8 mouse cellular contexts compared by ENCODE assay signal in the genomic region with DNA sequence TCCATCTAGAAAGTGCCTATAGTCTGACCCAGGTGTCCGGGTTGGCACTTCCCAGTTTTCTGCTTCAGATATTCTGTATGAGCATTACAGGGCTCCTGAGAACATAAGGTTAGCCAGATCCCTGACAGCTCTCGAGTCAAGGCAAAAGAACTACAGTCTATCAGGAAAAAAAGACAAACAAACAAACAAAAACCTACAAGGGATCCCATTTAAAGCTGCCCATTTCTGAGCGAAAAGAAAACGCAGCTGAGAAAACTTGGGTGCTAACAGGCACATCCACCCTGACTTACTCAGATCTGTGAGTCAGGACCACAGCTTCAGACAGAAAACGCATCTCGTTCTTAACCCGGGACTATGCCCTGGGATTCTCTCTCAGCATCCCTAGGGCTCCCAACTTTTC. TPM values are rescaled to one million over a fixed set of nuclear protein-coding genes. Genes with fewer than 3 reads are reported as not detected.
DNase-seq lines count a peak whose midpoint lies in the region; ATAC-seq and TF ChIP-seq lines count a peak whose summit lies in the region.

No protein-coding gene starts in this region.

- H3K4me3 ChIP-seq in heart, embryonic 16.5 days (ENCODE audit: low read length) = peak overlapping the region; percentile 60
- peak overlapping the region; percentile 97 for H3K4me3 ChIP-seq in cortical plate, adult 2 months (ENCODE audit: insufficient read depth, low read length)
- peak overlapping the region; percentile 66 for H3K4me3 ChIP-seq in hindbrain, embryonic 14.5 days (replicated peaks; ENCODE audit: low read length)
- H3K4me3 ChIP-seq in midbrain, embryonic 13.5 days (replicated peaks) = peak overlapping the region; percentile 64

- H3K27ac ChIP-seq in heart, embryonic 16.5 days (ENCODE audit: low read length) = no peak overlapping the region
- H3K27ac ChIP-seq in cortical plate, adult 2 months (ENCODE audit: insufficient read depth, low read length) = peak overlapping the region; percentile 81
- peak overlapping the region; percentile 2; the same call in 1 of the 2 replicates for H3K27ac ChIP-seq in hindbrain, embryonic 14.5 days
- no peak overlapping the region for H3K27ac ChIP-seq in midbrain, embryonic 13.5 days

- TF ChIP-seq POLR2A in cortical plate, adult 2 months (IDR thresholded peaks at IDR 0.05; ENCODE audit: extremely low read depth, insufficient read depth, low read length) = no peak

- H3K4me1 ChIP-seq in heart, embryonic 16.5 days (ENCODE audit: control insufficient read depth, insufficient read depth, low read length) = peaks cover 3% of the 10 kb centered on the region; the same call in 1 of the 2 replicates
- H3K4me1 ChIP-seq in cortical plate, adult 2 months (ENCODE audit: control insufficient read depth, insufficient read depth, low read length) = no peaks in the 10 kb centered on the region
- peaks cover 12% of the 10 kb centered on the region for H3K4me1 ChIP-seq in hindbrain, embryonic 14.5 days (replicated peaks; ENCODE audit: control insufficient read depth, insufficient read depth, low read length)
- H3K4me1 ChIP-seq in midbrain, embryonic 13.5 days (replicated peaks) = peaks cover 14% of the 10 kb centered on the region

- H3K4me2 ChIP-seq in heart, embryonic 16.5 days (ENCODE audit: low read depth, low read length) = peak overlapping the region; percentile 92
- H3K4me2 ChIP-seq in hindbrain, embryonic 14.5 days (replicated peaks) = peak overlapping the region; percentile 86
- H3K4me2 ChIP-seq in midbrain, embryonic 13.5 days (replicated peaks) = peak overlapping the region; percentile 87

- no peak for ATAC-seq in heart, embryonic 16.5 days (replicated peaks; ENCODE audit: extremely low read depth, insufficient read depth, low FRiP score)
- ATAC-seq in hindbrain, embryonic 14.5 days (ENCODE audit: low FRiP score) = no peak
- ATAC-seq in midbrain, embryonic 13.5 days = no peak

- H3K36me3 ChIP-seq in heart, embryonic 16.5 days (ENCODE audit: control insufficient read depth, insufficient read depth) = no peaks in the 10 kb centered on the region
- H3K36me3 ChIP-seq in hindbrain, embryonic 14.5 days (replicated peaks; ENCODE audit: control insufficient read depth, insufficient read depth) = no peaks in the 10 kb centered on the region
- H3K36me3 ChIP-seq in midbrain, embryonic 13.5 days = no peaks in the 10 kb centered on the region

- 11% methylated on average over 7 of the region's 7 CpGs for WGBS in heart, embryonic 16.5 days
- 6% methylated on average over 7 of the region's 7 CpGs for WGBS in hindbrain, embryonic 14.5 days
- 8% methylated on average over 7 of the region's 7 CpGs for WGBS in midbrain, embryonic 13.5 days

- no peak for TF ChIP-seq CTCF in cortical plate, adult 2 months (IDR thresholded peaks at IDR 0.05; ENCODE audit: extremely low read depth, insufficient read depth, low read length)

- no peak overlapping the region; the same call in 1 of the 2 replicates for H3K9ac ChIP-seq in heart, embryonic 16.5 days (ENCODE audit: low read length)
- peak overlapping the region; percentile 64 for H3K9ac ChIP-seq in hindbrain, embryonic 14.5 days
- peak overlapping the region; percentile 70; the same call in 1 of the 2 replicates for H3K9ac ChIP-seq in midbrain, embryonic 13.5 days (replicated peaks)

- H3K27me3 ChIP-seq in heart, embryonic 16.5 days (ENCODE audit: control insufficient read depth, insufficient read depth, low read length) = peaks cover 18% of the 10 kb centered on the region
- no peaks in the 10 kb centered on the region for H3K27me3 ChIP-seq in hindbrain, embryonic 14.5 days (ENCODE audit: control insufficient read depth, insufficient read depth, low read length)
- no peaks in the 10 kb centered on the region; the same call in 1 of the 2 replicates for H3K27me3 ChIP-seq in midbrain, embryonic 13.5 days

- no peaks in the 10 kb centered on the region for H3K9me3 ChIP-seq in heart, embryonic 16.5 days (replicated peaks; ENCODE audit: control insufficient read depth, low read length)
- no peaks in the 10 kb centered on the region for H3K9me3 ChIP-seq in hindbrain, embryonic 14.5 days (ENCODE audit: control insufficient read depth, low read length)
- no peaks in the 10 kb centered on the region for H3K9me3 ChIP-seq in midbrain, embryonic 13.5 days

- no peak for DNase-seq in heart, adult 11 months
- DNase-seq in hindbrain, embryonic 14.5 days (ENCODE audit: low spot score) = peak; percentile 24
- no peak for DNase-seq in right cerebral cortex, postnatal 4 days
- no peak for DNase-seq in layer of hippocampus, adult 9-10 months (ENCODE audit: low spot score)
- no peak for DNase-seq in kidney, postnatal 10 days

RNA-seq across cellular contexts. Expression of a gene that starts 9.5 kb away (rescaled TPM):
- 0.20 and 0.31 TPM in 2 replicates for polyA plus RNA-seq in heart, embryonic 16.5 days (2015; fragmentation: Nextera tagmentation; extraction: Ambion mirVana)
- 12.2 and 16.6 TPM in 2 replicates for polyA plus RNA-seq in cortical plate, adult 2 months (2012; rRNA removed)
- 4.6 and 5.2 TPM in 2 replicates for polyA plus RNA-seq in hindbrain, embryonic 14.5 days (2014; fragmentation: Nextera tagmentation; extraction: Ambion mirVana)
- polyA plus RNA-seq in midbrain, embryonic 13.5 days (2015; fragmentation: Nextera tagmentation; extraction: Ambion mirVana) = 1.8 and 1.9 TPM in 2 replicates

Comparison
In these comparisons a context has a peak if more than half of its experiments do, and no peak if none do; other contexts are left out.
1. H3K27ac ChIP-seq: peak in cortical plate, adult 2 months (single experiment) and hindbrain, embryonic 14.5 days (single experiment); none in heart, embryonic 16.5 days (single experiment) and midbrain, embryonic 13.5 days (single experiment).
2. Peak in every context shown above with its lines, with median percentiles within 50 percentile points of each other: H3K4me2 ChIP-seq and H3K4me3 ChIP-seq.